Mouse (Mus musculus) MN1 (cell line): ENCODE measurements around the gene Pip4k2a.
"Not testable (repeated sequence)": the region's sequence is repeated elsewhere in the genome, so short reads cannot be mapped to it uniquely, and the experiment has no call there.

Experiments
- DNase-seq: peaks from one replicate; pipeline ENCODE4 v3.0.0-alpha.2; 2016; ENCODE audit warnings: low spot score

Gene Pip4k2a

DNA sequence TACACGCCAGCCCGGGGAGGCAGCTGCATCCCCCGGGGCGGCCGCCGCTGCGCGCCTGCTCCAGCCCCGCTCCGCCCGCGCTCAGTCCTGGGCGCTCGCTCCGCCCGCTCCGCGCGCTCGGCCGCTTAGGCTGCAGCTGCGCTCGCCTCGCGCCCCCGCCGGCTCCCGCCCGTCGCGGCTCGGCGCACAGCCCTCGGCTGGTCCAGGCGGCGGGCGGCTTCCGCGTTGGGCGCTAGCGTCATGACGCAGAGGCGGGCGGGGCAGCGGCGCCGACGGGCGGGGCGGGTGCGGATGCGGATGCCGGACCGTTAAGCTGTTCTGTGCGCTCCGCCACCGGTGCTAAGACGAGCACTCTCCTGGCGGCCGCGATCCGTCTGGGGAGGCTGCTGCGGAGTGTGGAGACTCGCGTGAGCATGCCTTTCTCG, at the start of gene Pip4k2a, which contains the start of gene 4930426L09Rik:
Gene Pip4k2a, minus strand, starts transcription at position 73 of the 425 bp plus-strand sequence.
Gene 4930426L09Rik, plus strand, starts transcription at position 290 of the 425 bp plus-strand sequence.
- peak; percentile 91 for DNase-seq

DNA sequence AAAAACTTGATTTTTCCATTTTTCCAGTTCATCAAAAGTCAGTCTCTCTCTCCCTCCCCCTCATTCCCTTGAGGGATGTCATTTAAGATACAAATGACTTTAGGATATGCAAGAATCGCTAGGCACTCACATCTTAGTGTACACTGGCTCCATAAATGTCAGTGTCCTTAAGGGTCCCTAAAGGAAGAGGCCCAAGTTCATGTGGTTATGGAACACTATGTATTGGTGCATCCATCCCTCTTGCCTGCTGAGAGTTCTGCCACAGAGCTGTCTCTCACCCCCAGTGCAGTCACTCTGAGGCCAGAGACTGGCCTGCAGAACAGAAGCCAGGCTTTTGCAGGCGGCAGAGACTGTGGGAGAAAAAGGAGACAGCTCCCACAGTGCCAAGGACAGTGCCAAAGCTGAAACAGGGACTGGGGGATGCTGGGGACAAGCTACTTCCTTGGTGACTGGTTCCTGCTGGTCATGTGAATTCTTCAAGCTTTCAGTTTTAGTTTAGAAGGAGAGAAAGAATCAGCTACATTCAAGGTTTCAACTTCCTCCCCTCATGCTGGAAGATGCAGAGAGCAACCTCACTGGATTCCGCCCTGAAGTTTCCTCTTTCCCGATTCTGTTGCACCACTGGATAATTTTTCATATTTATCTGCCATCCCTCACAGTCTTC, 40.1 kb upstream of the Pip4k2a start:
- no peak for DNase-seq

DNA sequence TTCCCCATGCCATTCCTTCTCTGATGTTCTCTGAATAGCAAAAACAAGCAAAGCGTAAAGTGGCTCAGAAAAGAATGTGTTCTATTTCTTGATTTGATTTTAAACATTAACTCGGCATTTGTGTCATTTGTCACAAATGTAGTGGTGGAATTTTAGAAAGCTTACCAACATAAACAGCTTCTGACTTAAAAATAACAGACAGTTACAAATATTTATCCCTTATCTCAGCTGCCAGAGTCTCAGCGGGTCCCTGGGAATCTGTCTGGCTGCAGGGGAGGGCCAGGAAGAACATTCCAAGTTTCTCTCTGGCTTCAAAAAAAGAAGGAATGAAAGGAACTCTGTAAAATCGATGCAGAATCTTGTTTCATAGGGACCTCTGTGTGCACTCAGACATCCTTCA, 39.5 kb upstream of the Pip4k2a start:
- no peak for DNase-seq

DNA sequence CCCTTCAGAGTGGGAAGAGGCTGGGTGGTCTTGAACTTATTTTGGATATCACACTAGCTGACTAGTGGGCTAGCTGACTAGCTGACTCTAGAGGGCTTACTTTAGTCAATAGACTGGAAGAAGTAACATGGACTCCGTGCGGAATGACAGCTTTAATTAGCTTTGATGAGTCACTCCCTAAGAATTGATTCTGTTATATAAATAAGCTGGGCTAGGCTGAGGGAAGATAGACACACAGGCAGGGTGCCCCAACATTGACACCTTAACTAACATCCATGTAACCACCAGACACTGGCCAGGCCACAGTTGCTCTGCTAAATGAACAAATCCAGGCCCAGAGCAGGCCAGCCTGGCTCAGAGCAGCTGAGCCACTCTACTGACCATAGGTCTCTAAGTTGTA, 26.9 kb upstream of the Pip4k2a start:
- DNase-seq, result peak; percentile 21

DNA sequence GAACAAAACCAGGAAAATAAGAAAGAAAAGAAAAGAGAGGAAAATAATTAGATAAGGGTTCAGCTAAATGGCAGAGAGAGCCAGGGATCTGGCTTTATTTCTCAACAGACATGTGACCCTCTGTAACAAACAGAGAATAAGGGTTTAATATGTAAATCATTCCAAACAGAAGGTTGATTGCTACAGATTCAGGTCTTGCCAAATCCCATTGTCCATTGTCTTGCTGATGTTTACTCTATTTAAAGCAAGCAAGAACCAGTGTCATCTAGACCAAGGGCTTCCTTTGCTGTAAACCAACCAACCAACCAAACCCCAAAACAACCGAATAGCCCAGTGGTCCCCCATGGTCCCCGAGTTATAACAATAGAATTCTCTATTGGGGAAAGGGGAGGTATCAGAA, 20.1 kb upstream of the Pip4k2a start:
- no peak for DNase-seq

DNA sequence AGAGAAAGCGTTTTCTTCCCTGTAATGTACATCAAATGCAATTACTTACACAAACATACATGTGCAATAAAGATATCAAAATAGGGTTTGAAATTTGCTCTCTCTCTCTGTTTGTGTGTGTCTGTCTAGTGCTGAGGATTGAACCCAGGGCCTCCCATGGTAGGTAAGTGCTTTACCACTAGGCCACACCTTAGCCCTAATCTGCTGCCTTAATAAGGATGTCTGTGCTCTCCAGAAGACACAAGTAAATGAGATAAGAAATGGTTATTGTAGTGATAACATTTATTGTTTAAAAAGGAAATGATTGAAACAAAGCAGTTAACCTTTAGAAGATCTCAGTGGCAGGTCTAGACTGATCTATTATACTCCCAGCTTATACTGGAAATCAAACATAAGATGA, 18.9 kb upstream of the Pip4k2a start:
- no peak for DNase-seq

DNA sequence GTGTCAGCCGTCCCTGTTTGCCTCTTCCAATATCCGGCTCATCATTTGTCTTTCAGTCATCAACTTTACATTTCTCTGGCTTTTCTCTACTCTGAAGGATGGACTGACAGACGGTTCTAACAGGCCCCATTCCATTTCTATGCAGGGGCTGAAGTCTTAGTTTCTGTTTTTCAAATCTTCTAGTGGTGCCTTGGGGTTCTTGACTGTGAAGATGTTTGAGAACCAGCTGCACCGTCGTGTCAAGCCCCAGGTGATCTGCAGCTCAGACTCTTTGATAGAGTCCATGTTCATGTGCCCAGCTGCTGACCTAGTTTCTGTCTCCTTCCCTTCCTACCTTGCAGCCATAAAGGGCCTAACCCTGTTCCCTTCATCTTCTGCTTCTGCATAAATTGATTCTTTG, 18.4 kb upstream of the Pip4k2a start:
- DNase-seq, result no peak

DNA sequence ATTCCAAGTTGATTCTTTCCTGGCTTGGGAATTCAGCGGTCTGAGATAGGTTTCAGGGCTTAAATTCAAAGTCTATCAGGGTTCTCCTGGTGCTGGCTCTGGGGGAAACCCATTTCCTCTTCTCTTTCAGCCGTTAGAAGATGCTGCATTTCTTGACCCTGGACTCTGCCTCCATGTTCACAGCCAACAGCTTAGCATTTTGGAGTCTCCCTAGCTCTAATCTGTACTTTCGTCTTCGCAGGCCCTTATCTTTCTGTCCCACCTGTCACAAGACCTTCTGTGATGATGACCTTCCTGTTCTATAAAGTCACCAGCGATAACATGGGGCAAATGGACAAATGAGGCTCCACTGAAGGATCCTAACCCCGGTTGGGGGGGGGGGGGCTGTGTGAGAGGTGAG, 13.5 kb upstream of the Pip4k2a start:
- no peak for DNase-seq

DNA sequence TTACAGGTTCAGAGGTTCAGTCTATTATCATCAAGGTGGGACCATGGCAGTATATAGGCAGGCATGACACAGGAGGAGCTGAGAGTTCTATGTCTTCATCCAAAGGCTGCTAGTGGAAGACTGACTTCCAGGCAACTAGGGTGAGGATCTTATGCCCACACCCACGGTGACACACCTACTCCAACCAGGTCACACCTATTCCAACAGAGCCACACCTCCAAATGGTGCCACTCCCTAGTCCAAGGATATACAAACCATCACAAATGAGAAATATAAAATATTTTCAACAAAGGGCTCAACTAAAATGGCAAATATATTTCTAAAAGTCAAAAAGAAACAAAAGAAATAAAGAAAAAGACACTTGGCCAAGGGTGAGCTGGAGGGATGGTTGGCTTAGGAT, 12.6 kb upstream of the Pip4k2a start:
- not testable (repeated sequence) for DNase-seq

DNA sequence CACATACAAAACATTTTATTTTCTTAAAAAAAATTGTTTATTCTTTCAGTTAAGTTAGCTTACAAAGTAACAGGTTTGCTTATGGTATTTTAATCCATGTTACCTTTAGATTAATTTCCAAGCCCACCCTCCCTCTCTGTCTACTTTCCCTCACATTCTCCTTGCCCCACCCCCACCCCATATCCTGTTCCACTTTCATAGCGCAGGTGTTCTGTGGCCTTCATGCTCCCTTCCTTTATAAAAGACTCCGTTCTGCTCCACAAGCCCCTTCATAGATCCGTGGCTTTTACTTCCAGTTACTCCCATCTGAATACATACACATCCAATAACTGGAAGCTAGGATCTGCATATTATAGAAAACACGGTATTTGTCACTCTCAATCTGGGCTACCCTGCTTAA, 9.7 kb upstream of the Pip4k2a start:
- DNase-seq, result no peak

DNA sequence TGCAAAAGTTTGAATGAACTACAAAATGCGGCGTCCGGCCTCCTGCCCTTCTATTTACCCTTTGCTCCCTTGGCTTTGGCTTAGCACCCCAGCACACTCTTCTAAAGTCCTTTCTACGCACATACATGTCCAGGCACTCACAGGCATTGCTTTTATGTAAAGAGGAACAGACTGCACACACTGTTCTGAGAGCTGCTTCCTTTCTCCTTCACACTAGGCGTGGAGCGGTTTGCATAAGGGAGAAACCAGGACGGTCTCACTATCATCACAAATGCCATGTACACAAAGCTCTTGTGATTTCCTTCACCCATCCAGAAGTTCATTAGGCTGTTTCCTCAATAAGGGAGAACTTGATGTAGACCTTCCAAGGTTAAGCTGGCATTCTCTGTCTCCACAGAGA, 8.2 kb upstream of the Pip4k2a start:
- no peak for DNase-seq

DNA sequence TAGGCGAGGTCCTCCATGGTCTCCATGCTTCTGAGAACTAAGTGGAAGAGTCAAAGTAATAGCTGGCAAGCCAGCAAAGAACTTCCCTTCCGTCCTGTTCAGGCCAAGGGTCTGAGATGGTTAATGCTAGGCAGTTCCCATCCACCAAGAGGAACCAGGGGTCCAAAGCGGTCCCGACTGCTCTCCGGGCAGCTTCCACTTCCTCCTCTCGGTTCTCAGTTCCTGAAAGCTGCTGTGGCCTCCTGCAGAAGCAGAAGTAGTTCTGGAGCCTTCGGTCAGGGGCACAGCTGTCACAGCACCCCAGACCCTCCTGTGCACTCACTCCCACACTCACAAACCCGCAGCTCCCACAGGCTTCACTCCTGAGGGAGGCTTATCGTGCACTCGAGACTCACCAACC, 6.9 kb upstream of the Pip4k2a start:
- no peak for DNase-seq

DNA sequence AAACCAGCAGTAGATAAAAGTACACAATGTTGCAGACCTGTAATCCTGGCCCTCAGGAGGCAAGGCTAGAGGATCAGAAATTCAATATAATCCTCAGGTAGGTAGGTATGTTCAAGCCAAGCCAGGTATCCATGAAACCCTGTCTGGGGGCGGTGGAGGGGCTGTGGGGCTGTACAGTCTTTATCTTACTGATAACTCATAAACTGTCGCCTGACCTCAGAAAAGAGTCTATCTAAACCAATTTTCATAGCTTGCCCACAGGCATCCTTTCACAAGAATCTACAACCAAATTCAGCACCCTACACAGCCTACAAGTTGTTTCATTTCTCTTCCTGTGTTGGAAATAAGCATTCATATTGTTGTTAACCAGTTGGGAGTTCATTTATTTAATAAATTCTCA, 1.5 kb upstream of the Pip4k2a start:
- no peak for DNase-seq

DNA sequence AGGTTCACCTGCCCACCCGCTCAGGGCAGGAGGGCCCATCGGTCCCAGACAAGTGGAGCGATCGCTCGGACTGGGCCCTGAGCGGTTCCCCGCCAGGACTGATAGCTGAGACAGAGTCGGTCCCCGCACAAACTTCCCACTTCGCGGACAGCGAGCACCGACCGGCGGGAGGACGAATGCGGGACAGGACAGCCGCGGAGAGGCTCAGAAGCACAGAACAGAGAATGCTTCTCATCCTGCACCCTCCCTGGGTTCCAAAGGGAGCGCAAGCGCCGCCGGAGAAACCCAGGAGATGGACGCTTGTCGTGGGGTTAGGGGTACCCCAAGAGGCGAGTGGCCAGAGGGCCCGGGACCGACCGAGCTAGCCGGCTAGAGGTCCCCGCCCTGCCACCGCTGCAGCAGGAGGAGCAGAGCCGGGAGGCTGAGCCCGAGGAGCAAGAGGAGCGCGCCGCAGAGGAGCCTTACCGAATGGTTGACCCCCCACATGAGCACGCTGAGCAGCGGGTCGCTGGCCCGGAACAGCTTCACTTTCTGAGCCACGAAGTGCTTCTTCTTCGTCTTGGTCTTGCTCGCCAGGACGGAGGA, 447 bp downstream of the Pip4k2a start:
- peak; percentile 44 for DNase-seq

DNA sequence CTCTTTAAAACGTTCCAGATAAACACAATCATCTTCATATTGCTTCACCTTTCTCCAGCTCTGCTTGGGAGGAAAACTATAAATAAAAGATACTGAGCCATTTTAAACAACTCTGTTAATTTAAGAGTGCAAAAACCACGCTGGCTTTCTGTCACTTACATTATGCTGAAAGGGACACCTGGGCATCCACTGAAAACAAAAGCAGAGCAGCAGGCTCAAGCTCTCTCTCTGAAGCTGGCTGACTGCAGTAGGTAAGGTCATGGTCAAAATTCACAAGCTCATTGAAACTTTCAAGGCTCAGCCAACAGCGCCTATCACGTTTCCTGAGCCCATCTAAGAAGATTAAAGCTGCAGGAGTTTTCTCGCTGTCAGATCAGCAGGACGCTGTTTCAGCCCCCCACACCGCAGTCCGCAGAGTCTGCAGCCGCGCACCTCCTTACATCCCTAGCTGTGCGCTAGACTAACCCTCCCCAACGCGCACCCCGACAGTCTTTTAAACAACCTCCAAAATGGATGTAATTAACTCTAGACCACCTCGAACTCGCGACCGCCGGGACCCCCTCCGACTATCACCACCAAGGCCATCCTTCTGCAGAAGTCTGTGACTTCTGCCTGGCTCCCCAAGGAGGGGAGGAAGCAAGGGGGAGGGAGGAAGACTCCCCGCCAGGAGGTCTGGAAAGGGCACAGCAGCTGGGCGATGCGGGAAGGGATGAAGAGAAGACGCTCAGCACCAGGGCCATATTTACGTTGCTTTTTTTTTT, 1.3 kb downstream of the Pip4k2a start:
- no peak for DNase-seq

DNA sequence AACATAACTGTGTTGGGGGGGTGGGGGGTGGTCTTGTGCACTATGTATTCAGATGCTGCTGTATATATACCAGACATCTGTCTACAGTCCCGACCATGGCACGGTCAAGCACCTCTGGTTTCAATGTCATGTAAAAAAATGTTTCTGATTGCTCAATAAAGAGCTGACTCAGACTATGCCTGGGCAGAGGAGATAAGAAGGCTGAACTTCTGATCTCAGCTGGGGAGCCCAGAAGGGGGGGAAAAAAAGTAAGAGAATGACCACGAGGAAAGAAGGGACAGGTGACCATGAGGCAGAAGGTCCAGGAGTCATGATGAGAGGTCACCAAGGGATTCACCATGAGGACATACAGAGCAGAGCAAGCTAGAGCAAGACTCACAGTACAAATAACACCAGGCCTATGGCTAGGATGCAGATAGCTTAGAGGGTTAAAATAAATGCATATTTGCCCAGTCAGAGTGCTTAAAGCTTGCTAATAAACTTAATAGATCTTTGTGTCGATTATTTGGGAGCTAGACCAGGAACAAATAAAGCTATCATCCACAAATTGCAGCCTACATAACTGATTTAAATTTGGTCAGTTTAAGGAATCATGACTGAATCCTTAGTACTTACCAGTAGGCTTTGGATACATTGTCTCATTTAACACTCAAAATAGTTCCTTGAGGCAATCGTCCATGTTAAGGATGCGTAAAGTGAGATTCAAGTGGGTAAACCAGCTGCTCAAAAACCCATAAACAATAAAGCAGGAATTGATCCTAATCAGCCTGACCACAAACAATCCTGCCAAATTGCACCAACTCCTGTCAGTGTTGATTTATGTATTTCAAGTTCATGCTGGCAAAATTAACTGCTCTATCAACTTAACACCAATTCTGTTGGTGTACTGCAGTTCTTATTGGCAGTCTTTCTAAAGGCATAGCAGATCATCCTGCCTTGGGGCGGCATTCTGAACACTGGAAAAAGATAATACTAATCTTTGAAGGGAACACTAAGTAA, 5.1 kb downstream of the Pip4k2a start:
- peak; percentile 60 for DNase-seq

DNA sequence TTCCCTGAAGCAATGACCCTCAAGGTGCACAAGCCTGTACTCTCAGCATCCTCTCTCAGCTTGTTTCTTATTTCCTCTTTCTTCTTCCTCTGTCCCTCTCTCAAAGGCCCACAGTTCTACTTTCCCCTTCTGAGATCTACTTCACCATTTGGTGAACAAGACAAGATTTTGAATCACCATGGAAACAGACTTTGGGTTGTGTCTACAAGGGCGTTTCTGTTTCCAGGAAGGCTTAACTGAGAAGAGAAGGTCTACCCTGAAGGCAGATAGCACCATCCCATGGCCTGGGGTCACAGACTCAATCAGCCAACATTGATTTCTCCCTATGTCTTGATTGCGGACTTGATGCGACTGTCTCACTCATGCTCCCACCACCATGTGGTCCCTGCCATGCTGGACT, 9.0 kb downstream of the Pip4k2a start:
- no peak for DNase-seq

DNA sequence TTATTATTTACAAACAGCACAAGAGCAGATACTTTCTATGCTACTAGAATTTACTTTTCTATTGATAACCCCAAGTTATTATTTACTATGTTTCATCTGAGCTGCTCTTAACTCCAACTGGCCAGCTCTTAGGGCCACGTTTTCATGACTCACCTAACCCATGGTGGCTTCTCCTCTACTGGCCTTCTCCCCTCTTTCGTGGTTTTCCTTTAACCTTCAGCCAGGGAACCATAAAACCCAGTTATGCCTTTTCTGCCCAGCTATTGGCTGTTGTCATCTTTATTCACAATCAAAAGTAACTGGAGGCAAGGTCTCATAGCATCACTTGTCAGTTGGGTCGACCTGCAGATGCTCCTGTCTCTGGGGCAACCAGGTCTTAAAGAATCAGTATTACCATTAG, 12.4 kb downstream of the Pip4k2a start:
- no peak for DNase-seq

DNA sequence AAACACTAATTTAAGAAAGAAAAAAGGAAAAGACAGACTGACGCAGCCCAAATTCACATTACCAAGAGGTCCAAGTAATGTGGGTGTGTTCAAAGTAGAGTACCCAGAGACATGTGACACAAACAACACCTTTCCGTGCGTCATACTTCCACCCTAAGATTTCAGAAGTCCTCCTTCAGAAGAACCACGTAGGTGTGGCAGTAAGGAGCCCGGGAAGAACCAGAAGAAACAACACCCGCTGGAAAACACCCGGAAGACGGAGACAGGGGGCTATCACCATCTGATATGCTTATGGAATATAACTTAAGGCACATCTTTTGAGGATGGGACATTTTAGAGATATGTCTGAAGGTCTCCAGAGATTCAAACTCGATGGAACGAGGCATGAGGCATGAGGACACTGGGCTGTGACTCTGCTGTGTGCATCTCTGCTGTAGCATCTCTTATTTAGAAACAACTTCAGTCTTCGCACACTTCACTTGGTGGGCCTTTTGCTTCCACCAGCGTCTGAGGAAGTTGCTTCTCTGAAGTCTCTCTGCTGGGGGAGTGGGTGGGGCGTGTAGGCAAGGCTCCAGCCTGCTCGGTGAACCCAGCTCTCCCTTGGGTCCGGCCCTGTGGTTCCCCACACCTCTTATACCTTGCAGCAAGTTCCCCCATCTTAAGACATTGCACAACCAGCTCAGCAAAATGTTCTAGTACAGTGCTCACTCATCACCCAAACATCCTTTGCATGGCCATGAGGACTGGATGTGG, 13.7 kb downstream of the Pip4k2a start:
- DNase-seq, result no peak

DNA sequence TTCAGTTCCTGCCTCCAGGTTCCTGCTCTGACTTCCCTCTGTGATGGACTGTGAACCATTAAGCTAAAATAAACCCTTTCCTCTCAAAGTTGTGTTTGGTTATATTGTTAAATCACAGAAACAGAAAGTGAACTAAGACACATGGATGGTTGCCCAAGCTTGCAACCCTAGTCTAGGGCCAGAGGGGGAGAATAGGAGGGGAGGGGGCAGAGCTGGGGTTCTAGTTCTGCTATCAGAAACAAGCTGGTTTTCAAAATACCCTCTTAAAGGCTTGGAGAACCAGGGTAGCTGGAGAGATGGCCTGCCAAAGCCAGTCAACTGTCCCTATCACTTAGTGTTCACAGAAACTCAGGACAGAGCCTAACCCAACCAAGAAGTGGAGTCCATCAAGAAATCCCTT, 14.4 kb downstream of the Pip4k2a start:
- no peak for DNase-seq

DNA sequence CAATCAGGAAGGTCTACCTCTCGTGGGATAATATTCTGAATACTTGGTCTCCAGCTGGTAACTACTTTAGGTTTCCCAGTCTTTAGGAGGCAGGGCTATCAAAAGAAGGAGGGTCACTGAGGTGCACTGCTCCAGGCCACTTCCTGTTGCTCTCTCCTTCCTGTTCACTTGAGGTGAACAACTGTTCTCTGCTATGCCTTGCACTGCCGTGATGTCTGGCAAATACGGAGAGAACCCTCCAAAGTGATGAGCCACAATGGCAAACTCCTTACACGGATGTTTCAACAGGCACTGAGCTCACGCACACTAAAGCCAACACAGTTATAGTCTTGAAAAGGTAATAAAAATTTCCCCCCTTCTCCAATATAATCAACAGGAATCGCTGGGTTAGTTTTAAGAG, 15.3 kb downstream of the Pip4k2a start:
- DNase-seq, result no peak
